Mouse (Mus musculus) embryonic stem cell, embryonic (primary cell): ENCODE measurements at regions not wholly inside any gene's neighbourhood (a gene's known extent, or its start where the extent isn't known, plus 50 kb on each side); places are given as distances from the start of the nearest gene placed in this dataset.

ENCODE experiments used
- CTCF ChIA-PET, 4 experiments: fragments of 300-600 bp in 2 of 4; fragments of 350-600 bp in 2 of 4; sonication (Branson Sonifier 250); formaldehyde crosslinking; loops; one replicate each; lab custom pipeline; 2022; ENCODE audit warnings: inconsistent platforms in 2 of 4; lab: Charles Lee
- POLR2A ChIA-PET, 4 experiments: fragments of 300-600 bp in 2 of 4; fragments of 350-600 bp in 2 of 4; sonication (Branson Sonifier 250); formaldehyde crosslinking; loops; one replicate each; lab custom pipeline; 2022; ENCODE audit warnings: antibody characterized with exemption in 4 of 4, inconsistent platforms in 1 of 4; lab: Charles Lee

- CTCF ChIA-PET = no interaction called here
- POLR2A ChIA-PET = interaction anchor here in 1 of 4 experiments (0.9 kb wide), 1 partner anchor 18 kb away, joined by 3 read pairs; no protein-coding TSS in a partner anchor
Measured at GRCm38 (mm10) chr6:51122941-51123340, 309.5 kb upstream of the Nfe2l3 start.

DNA sequence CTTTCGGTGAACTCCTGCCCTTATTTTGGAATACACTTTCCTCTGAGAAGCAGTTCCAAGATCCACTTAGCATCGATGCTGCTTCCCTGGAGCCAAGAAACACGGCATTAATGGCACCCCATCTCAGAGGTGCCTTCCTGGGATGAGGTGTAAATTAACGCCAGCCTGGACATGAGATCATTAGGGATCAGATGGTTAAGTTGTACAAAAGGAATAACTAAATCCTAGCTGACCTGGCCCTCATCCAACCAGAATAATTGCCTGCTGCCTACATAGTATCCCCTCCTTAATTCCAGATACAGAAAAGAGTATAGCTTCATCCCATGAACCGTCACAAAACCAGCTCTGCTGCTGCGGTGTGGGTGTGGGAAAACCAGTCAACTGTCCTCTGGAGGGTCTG is 304.6 kb upstream of the Nfe2l3 start:
- CTCF ChIA-PET = interaction anchor here in 1 of 4 experiments (0.5 kb wide), 1 partner anchor 449 kb away, joined by 3 read pairs; no protein-coding TSS in a partner anchor
- POLR2A ChIA-PET = no interaction called here

- POLR2A ChIA-PET = interaction anchor here in 2 of 4 experiments (0.7 to 0.9 kb wide), 2 partner anchors 52 to 1551 kb away, joined by 3 to 5 read pairs; no protein-coding TSS in a partner anchor
Measured at GRCm38 (mm10) chr6:51129096-51129495, 303.4 kb upstream of the Nfe2l3 start.

GRCm38 (mm10) chr6:51129591-51129990 is 302.9 kb upstream of the Nfe2l3 start:
- CTCF ChIA-PET = interaction anchor here in 1 of 4 experiments (0.7 kb wide), 1 partner anchor 316 kb away, joined by 10 read pairs; no protein-coding TSS in a partner anchor

More at GRCm38 (mm10) chr6:51129096-51129495, 303.4 kb upstream of the Nfe2l3 start:
- CTCF ChIA-PET = interaction anchor here in 1 of 4 experiments (0.7 kb wide), 2 partner anchors 315 to 1158 kb away, joined by 3 to 10 read pairs; no protein-coding TSS in a partner anchor

DNA sequence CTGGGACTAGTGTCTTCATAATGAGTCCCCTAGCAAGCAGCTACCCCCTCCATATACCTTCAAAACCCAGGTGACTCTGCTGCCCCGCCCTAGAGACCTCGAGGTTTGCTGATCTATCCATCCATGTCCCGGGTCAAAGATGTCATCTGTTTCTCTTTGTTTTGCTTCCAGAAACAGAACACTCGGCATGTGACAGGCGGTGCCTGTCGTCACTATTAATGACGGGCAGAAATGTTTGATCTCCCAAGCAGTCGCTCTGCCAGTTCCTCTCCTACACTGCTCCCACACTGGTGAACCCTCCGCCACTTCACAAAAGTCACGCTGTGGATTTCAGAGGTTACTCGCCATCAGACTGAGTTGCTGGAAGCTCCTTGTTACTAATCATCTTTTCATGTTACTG is 287.7 kb upstream of the Nfe2l3 start:
- ChIA-PET CTCF (no interaction called here), POLR2A (no interaction called here)

More at GRCm38 (mm10) chr6:51129591-51129990, 302.9 kb upstream of the Nfe2l3 start:
- POLR2A ChIA-PET = interaction anchor here in 2 of 4 experiments (0.9 kb wide), 2 partner anchors 10 to 52 kb away, joined by 3 to 5 read pairs; no protein-coding TSS in a partner anchor

DNA sequence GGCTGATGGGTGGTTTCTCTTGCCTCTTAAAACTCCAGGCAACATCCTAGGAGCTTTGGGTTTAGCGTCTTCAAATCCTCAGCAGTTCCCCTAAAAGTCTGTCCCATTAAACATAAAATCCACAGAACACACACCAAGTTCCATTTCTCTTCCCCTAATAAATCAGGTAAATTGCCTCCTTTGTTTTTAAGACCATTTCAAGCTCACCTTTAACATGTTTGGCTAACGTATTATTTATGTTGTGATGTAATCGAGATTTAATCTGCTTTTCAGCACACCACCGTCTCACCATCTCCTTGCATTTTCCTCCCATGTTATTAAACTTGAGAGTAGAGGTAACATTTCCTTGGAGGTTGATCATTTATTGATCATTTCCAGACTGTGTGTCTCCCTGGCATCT is 286.6 kb upstream of the Nfe2l3 start:
- CTCF ChIA-PET = no interaction called here
- POLR2A ChIA-PET = no interaction called here

DNA sequence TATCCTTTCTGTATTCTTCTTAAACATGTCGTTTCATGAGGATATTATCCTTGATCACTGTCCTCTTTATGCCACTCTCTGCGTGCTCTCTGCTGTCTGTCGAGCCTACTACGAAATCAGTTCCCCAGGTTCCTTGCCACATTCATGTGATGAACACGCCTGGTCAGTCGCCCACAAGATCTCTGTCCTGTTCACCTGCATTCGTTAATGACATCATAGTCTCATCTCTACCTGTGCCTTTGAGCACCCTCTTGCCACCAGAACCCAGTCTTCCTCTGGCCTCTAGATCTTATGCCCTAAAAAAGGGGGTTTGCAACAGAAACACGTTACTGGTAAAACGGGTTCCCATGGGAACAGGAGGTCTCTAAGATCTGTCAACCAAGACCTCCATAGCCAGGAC is 283.6 kb upstream of the Nfe2l3 start:
- ChIA-PET CTCF (no interaction called here), POLR2A (no interaction called here)

DNA sequence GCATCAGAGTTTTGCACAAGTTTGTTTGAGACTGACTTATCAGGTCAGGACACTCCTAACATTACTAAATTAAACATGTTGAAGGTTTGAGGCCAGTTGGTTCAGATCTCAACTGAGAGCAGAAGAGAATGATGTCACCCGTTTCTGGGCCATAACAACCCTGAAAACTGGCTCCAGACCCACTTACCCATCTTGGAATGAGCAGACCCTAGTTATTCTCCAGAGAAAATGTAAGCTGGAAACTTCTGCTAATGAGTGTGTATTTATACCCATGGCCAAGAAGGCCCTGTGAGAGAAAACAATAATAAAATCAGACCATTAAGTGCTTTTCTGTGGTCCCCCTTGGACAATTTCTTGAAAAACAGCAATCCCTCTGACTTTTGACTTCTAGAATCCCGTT is 282.4 kb upstream of the Nfe2l3 start:
- POLR2A ChIA-PET = interaction anchor here in 2 of 4 experiments (0.6 to 0.8 kb wide), 3 partner anchors 12 to 212 kb away, joined by 3 to 7 read pairs (median 4); no protein-coding TSS in a partner anchor
- CTCF ChIA-PET = no interaction called here

DNA sequence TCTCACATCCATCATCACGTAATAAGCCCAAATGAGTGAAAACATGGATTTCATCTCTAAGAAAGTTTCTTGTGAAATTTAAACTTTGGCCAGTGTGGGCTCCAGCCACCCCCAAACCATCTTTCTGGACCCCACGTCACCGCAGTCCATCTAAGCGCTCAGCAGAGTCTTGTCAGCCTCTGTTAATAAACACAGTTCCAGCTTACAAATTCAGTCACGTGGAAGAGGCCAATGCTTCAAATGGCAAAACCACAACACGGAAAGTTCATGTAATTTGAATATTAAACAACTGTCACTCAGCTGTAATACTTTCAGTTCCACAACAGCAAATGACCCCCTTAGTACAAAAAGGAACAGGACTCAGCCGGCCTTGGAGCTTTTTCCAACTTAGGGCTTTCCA is 282.0 kb upstream of the Nfe2l3 start:
- ChIA-PET POLR2A (interaction anchor here in 2 of 4 experiments (0.6 to 0.8 kb wide), 3 partner anchors 13 to 211 kb away, joined by 3 to 7 read pairs (median 4); no protein-coding TSS in a partner anchor), CTCF (interaction anchor here in 1 of 4 experiments (0.5 kb wide), 1 partner anchor 700 kb away, joined by 6 read pairs; no protein-coding TSS in a partner anchor)

GRCm38 (mm10) chr6:51150916-51151315 is 281.6 kb upstream of the Nfe2l3 start:
- ChIA-PET POLR2A (interaction anchor here in 1 of 4 experiments (0.6 kb wide), 1 partner anchor 211 kb away, joined by 4 read pairs; no protein-coding TSS in a partner anchor), CTCF (interaction anchor here in 1 of 4 experiments (0.5 kb wide), 1 partner anchor 700 kb away, joined by 6 read pairs; no protein-coding TSS in a partner anchor)

DNA sequence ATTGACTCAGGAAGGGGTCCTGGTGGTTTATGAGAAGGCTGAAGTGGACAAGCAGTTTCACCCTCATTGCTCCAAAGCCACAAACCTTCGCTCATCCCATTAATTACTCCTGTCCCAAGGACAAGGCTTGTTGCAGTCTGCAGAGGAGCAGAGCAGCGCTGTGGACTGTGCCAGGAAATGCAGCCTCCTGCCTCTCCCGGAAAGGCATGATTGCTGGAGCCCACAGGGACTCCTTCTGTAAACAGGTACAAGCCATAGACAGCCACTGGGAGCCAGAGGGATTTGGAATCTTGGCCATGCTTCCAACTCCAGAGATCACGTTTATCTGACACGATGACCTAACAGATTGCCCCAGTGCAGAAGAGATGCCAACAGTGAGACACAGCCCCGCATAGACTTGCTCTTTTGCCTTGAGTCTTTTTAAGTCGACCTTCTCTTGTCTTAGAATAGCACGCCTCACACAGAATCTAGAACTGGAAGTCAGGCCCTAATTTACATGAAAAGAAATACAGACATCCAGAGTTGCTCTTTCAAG is 275.6 kb upstream of the Nfe2l3 start:
- CTCF ChIA-PET = no interaction called here
- POLR2A ChIA-PET = no interaction called here

GRCm38 (mm10) chr6:51161149-51161548 is 271.3 kb upstream of the Nfe2l3 start:
- ChIA-PET CTCF (interaction anchor here in 2 of 4 experiments (0.7 to 1.1 kb wide), 2 partner anchors 349 to 482 kb away, joined by 3 read pairs; no protein-coding TSS in a partner anchor), POLR2A (no interaction called here)

GRCm38 (mm10) chr6:51162208-51163082 is 270.0 kb upstream of the Nfe2l3 start:
- ChIA-PET POLR2A (interaction anchor here in 1 of 4 experiments (0.6 to 1.7 kb wide), 2 partner anchors 11 to 1922 kb away, joined by 4 to 5 read pairs; no protein-coding TSS in a partner anchor), CTCF (interaction anchor here in 3 of 4 experiments (0.6 to 1.1 kb wide), 4 partner anchors 120 to 483 kb away, joined by 3 to 6 read pairs (median 3); no protein-coding TSS in a partner anchor)

GRCm38 (mm10) chr6:51163266-51163665 is 269.2 kb upstream of the Nfe2l3 start:
- POLR2A ChIA-PET = interaction anchor here in 1 of 4 experiments (0.6 to 1.7 kb wide), 2 partner anchors 10 to 1923 kb away, joined by 4 to 5 read pairs; no protein-coding TSS in a partner anchor

GRCm38 (mm10) chr6:51163882-51164281 is 268.6 kb upstream of the Nfe2l3 start:
- CTCF ChIA-PET = no interaction called here
- POLR2A ChIA-PET = no interaction called here

More at GRCm38 (mm10) chr6:51163266-51163665, 269.2 kb upstream of the Nfe2l3 start:
- CTCF ChIA-PET = interaction anchor here in 2 of 4 experiments (0.5 to 0.8 kb wide), 3 partner anchors 78 to 379 kb away, joined by 3 to 7 read pairs (median 3); no protein-coding TSS in a partner anchor

- CTCF ChIA-PET = interaction anchor here in 2 of 4 experiments (1.4 to 2.6 kb wide), 3 partner anchors 227 to 230 kb away, joined by 6 to 7 read pairs (median 6); no protein-coding TSS in a partner anchor
- POLR2A ChIA-PET = no interaction called here
Measured at GRCm38 (mm10) chr6:51167028-51167427, 265.4 kb upstream of the Nfe2l3 start.

DNA sequence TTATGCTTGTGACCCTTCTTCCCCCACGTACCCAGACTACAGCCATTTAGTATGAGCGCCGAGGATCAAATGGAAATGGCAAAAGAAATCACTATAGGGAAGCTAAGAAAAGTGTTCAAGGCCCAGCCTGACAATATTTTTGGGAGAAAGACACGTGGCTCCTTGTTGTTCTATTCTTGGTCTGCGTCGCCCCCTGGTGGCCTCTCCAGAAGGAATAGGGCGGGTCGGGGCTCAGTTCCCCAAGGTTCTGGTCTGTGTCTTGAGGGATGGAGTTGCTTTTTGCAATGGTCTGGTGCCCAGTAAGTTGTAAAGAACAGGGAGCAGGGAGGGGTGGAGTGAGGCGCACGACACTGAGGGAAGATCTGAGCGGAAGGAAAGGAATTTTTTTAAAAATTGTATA is 264.4 kb upstream of the Nfe2l3 start:
- CTCF ChIA-PET = interaction anchor here (0.6 to 4.3 kb wide), 11 partner anchors 216 to 492 kb away, joined by 3 to 32 read pairs (median 6); no protein-coding TSS in a partner anchor
- POLR2A ChIA-PET = no interaction called here
